Mouse (Mus musculus): ENCODE results near the gene Cfap126.
A peak's percentile ranks its signal among the peaks of the same experiment; 100 is the strongest.
"Not testable (repeated sequence)": the region's sequence is repeated elsewhere in the genome, so short reads cannot be mapped to it uniquely, and the experiment has no call there.

The Cfap126 gene

GRCm38 (mm10) chr1:171124398-171124797 lies 10.7 kb downstream of the Cfap126 start:
- no peak for DNase-seq (ENCODE audit: low spot score in 2 of 2)

- DNase-seq (ENCODE audit: low spot score in 2 of 2): peak; percentile 32 to 55
Measured at GRCm38 (mm10) chr1:171129251-171129650, 15.5 kb downstream of the Cfap126 start.

GRCm38 (mm10) chr1:171130971-171131370 lies 17.3 kb downstream of the Cfap126 start:
- no peak for DNase-seq (ENCODE audit: low spot score in 2 of 2)

- no peak for DNase-seq (ENCODE audit: low spot score in 2 of 2)
Measured at GRCm38 (mm10) chr1:171135600-171135999, 21.9 kb downstream of the Cfap126 start.

- not testable (repeated sequence) for DNase-seq (ENCODE audit: low spot score in 2 of 2)
Measured at GRCm38 (mm10) chr1:171137486-171138155, 23.9 kb downstream of the Cfap126 start.

- DNase-seq (ENCODE audit: low spot score in 2 of 2): not testable (repeated sequence)
Measured at GRCm38 (mm10) chr1:171142981-171143380, 29.3 kb downstream of the Cfap126 start.

- peak; percentile 92 to 94 for DNase-seq (ENCODE audit: low spot score in 2 of 2)
Measured at GRCm38 (mm10) chr1:171149974-171150760, 36.4 kb downstream of the Cfap126 start, which contains the start of the genes Sdhc and Mpz. Gene Sdhc (minus strand): TSS chr1:171150603. Gene Mpz (plus strand): TSS chr1:171150711.

- DNase-seq (ENCODE audit: low spot score in 2 of 2): no peak
Measured at GRCm38 (mm10) chr1:171150838-171151391, 37.2 kb downstream of the Cfap126 start.

GRCm38 (mm10) chr1:171151966-171152365 lies 38.2 kb downstream of the Cfap126 start:
- DNase-seq (ENCODE audit: low spot score in 2 of 2): no peak

- DNase-seq (ENCODE audit: low spot score in 2 of 2): no peak
Measured at GRCm38 (mm10) chr1:171156644-171157043, 42.9 kb downstream of the Cfap126 start.

GRCm38 (mm10) chr1:171157965-171158364 lies 44.2 kb downstream of the Cfap126 start:
- DNase-seq (ENCODE audit: low spot score in 2 of 2): no peak

- DNase-seq (ENCODE audit: low spot score in 2 of 2): no peak
Measured at GRCm38 (mm10) chr1:171159485-171159975, 45.8 kb downstream of the Cfap126 start.

- DNase-seq (ENCODE audit: low spot score in 2 of 2): no peak
Measured at GRCm38 (mm10) chr1:171162526-171162925, 48.8 kb downstream of the Cfap126 start.

GRCm38 (mm10) chr1:171164258-171164657 lies 50.5 kb downstream of the Cfap126 start:
- no peak for DNase-seq (ENCODE audit: low spot score in 2 of 2)

GRCm38 (mm10) chr1:171165629-171166345 lies 52.1 kb downstream of the Cfap126 start:
- DNase-seq (ENCODE audit: low spot score in 2 of 2): no peak

- DNase-seq (ENCODE audit: low spot score in 2 of 2): no peak
Measured at GRCm38 (mm10) chr1:171168906-171169305, 55.2 kb downstream of the Cfap126 start.

GRCm38 (mm10) chr1:171169913-171170312 lies 56.2 kb downstream of the Cfap126 start:
- DNase-seq (ENCODE audit: low spot score in 2 of 2): no peak

GRCm38 (mm10) chr1:171171138-171171537 lies 57.4 kb downstream of the Cfap126 start:
- no peak for DNase-seq (ENCODE audit: low spot score in 2 of 2)

- DNase-seq (ENCODE audit: low spot score in 2 of 2): no peak
Measured at GRCm38 (mm10) chr1:171172779-171173178, 59.1 kb downstream of the Cfap126 start.

Data from frontal cortex, postnatal 10 days (tissue).